Mouse (Mus musculus) CH12.LX (cell line): ENCODE data around the gene Psma1. TPM values are rescaled to one million over a fixed set of nuclear protein-coding genes. Genes with fewer than 3 reads are reported as not detected.

ENCODE experiments used
- DNase-seq: peaks from one replicate; pipeline ENCODE4 v3.0.0-alpha.2; 2013; ENCODE audit errors: extremely low read depth
- H3K27ac ChIP-seq: 2 replicates; pipeline ENCODE4 v1.5.1; 2012; ENCODE audit warnings: low read depth, mild to moderate bottlenecking, control low read depth, moderate library complexity; ENCODE audit not compliant: insufficient read depth
- H3K27me3 ChIP-seq: replicated peaks from 2 replicates; pipeline ENCODE3; 2012; ENCODE audit warnings: inconsistent platforms
- H3K36me3 ChIP-seq, 2 experiments: replicated peaks in 1 of 2; 2 replicates each; pipeline versions ENCODE3 to v1.6.1; 2012; ENCODE audit warnings: inconsistent platforms in 1 of 2, low read length in 1 of 2, mild to moderate bottlenecking in 1 of 2, mixed read lengths in 1 of 2, moderate library complexity in 1 of 2; ENCODE audit not compliant: control insufficient read depth in 1 of 2, insufficient read depth in 1 of 2
- H3K4me1 ChIP-seq, 2 experiments: 2 replicates each; pipeline ENCODE4 v1.6.1; 2012; ENCODE audit warnings: inconsistent platforms in 1 of 2, moderate library complexity in 1 of 2; ENCODE audit not compliant: insufficient read depth in 2 of 2, control insufficient read depth in 1 of 2
- H3K4me2 ChIP-seq: 2 replicates; pipeline ENCODE4 v1.6.1; 2012; ENCODE audit warnings: low read depth, mild to moderate bottlenecking, control low read depth; ENCODE audit not compliant: poor library complexity, insufficient read depth, severe bottlenecking
- H3K4me3 ChIP-seq, 3 experiments: fragments of 150-350 bp in 1 of 3; sonication (generic) in 1 of 3; replicated peaks in 1 of 3; 2 replicates each; pipeline versions ENCODE3 to v1.5.1; 2011 to 2012; ENCODE audit warnings: low read depth in 2 of 3, low read length in 2 of 3, mild to moderate bottlenecking in 2 of 3, moderate library complexity in 2 of 3, control low read depth in 1 of 3, improper control_type of control experiment in 1 of 3, inconsistent platforms in 1 of 3, mixed read lengths in 1 of 3; ENCODE audit not compliant: poor library complexity in 1 of 3
- H3K79me2 ChIP-seq: replicated peaks from 2 replicates; pipeline ENCODE4 v1.6.1; 2012; ENCODE audit warnings: mild to moderate bottlenecking, moderate library complexity; ENCODE audit not compliant: control insufficient read depth, poor library complexity, insufficient read depth, severe bottlenecking; ENCODE audit errors: extremely low read depth
- H3K9ac ChIP-seq: 2 replicates; pipeline ENCODE4 v1.6.1; 2012; ENCODE audit warnings: low read depth, mild to moderate bottlenecking, control low read depth, moderate library complexity; ENCODE audit not compliant: insufficient read depth
- H3K9me3 ChIP-seq: replicated peaks from 2 replicates; pipeline ENCODE3; 2012; ENCODE audit warnings: low read length, inconsistent platforms, mixed read lengths
- BHLHE40 ChIP-seq: IDR thresholded peaks from 2 replicates; pipeline ENCODE4 v1.6.1; 2011; ENCODE audit warnings: mild to moderate bottlenecking, low read depth, low read length, improper control_type of control experiment
- CHD1 ChIP-seq: IDR thresholded peaks from 2 replicates; pipeline ENCODE4 v1.6.1; 2012; ENCODE audit warnings: low read depth, low read length, improper control_type of control experiment, inconsistent platforms
- CHD2 ChIP-seq: IDR thresholded peaks from 2 replicates; pipeline ENCODE4 v1.6.1; 2011; ENCODE audit warnings: low read length, improper control_type of control experiment
- CTCF ChIP-seq, 2 experiments: IDR thresholded peaks in 1 of 2; conservative IDR thresholded peaks in 1 of 2; 2 replicates each; pipeline ENCODE4 v1.5.1; 2011 to 2012; ENCODE audit warnings: low read depth in 2 of 2, low read length in 2 of 2, improper control_type of control experiment in 1 of 2, inconsistent platforms in 1 of 2, mild to moderate bottlenecking in 1 of 2, moderate library complexity in 1 of 2
- E2F4 ChIP-seq: IDR thresholded peaks from 2 replicates; pipeline ENCODE4 v1.6.1; 2011; ENCODE audit warnings: low read depth, low read length, improper control_type of control experiment; ENCODE audit not compliant: insufficient replicate concordance
- ELF1 ChIP-seq: IDR thresholded peaks from 2 replicates; pipeline ENCODE4 v1.6.1; 2014; ENCODE audit warnings: low read depth, mild to moderate bottlenecking, inconsistent platforms, low read length, improper control_type of control experiment
- EP300 ChIP-seq: IDR thresholded peaks from 2 replicates; pipeline ENCODE4 v1.6.1; 2011; ENCODE audit warnings: low read length, improper control_type of control experiment
- ETS1 ChIP-seq: conservative IDR thresholded peaks from 2 replicates; pipeline ENCODE4 v1.6.1; 2012; ENCODE audit warnings: low read depth, mild to moderate bottlenecking, inconsistent platforms, low read length, improper control_type of control experiment, moderate library complexity
- GABPA ChIP-seq: IDR thresholded peaks from 2 replicates; pipeline ENCODE4 v1.6.1; 2012; ENCODE audit warnings: low read depth, low read length, improper control_type of control experiment, inconsistent platforms; ENCODE audit not compliant: insufficient replicate concordance
- HCFC1 ChIP-seq: IDR thresholded peaks from 2 replicates; pipeline ENCODE4 v1.6.1; 2012; ENCODE audit warnings: low read depth, mild to moderate bottlenecking, inconsistent platforms, low read length, improper control_type of control experiment
- IRF4 ChIP-seq: IDR thresholded peaks from 2 replicates; pipeline ENCODE4 v1.6.1; 2014; ENCODE audit warnings: low read depth, mild to moderate bottlenecking, inconsistent platforms, low read length, improper control_type of control experiment
- JUN ChIP-seq: IDR thresholded peaks from 2 replicates; pipeline ENCODE4 v1.6.1; 2011; ENCODE audit warnings: low read depth, mild to moderate bottlenecking, low read length, improper control_type of control experiment, moderate library complexity; ENCODE audit not compliant: insufficient read depth
- JUND ChIP-seq: conservative IDR thresholded peaks from 2 replicates; pipeline ENCODE4 v1.6.1; 2011; ENCODE audit warnings: low read depth, low read length, improper control_type of control experiment
- KAT2A ChIP-seq: IDR thresholded peaks from 2 replicates; pipeline ENCODE4 v1.6.1; 2012; ENCODE audit warnings: low read length, improper control_type of control experiment, inconsistent platforms; ENCODE audit not compliant: insufficient replicate concordance
- MAFK ChIP-seq: IDR thresholded peaks from 2 replicates; pipeline ENCODE4 v1.6.1; 2011; ENCODE audit warnings: low read length, improper control_type of control experiment; ENCODE audit not compliant: insufficient replicate concordance
- MAX ChIP-seq: IDR thresholded peaks from 2 replicates; pipeline ENCODE4 v1.6.1; 2011; ENCODE audit warnings: low read length, improper control_type of control experiment
- MAZ ChIP-seq: IDR thresholded peaks from 2 replicates; pipeline ENCODE4 v1.6.1; 2012; ENCODE audit warnings: low read depth, mild to moderate bottlenecking, inconsistent platforms, low read length, improper control_type of control experiment, moderate library complexity
- MEF2A ChIP-seq: IDR thresholded peaks from 2 replicates; pipeline ENCODE4 v1.6.1; 2014; ENCODE audit warnings: low read depth, mild to moderate bottlenecking, inconsistent platforms, low read length, improper control_type of control experiment, borderline replicate concordance
- MYC ChIP-seq: IDR thresholded peaks from 2 replicates; pipeline ENCODE4 v1.6.1; 2011; ENCODE audit warnings: low read depth, mild to moderate bottlenecking, improper control_type of control experiment, low read length
- NELFE ChIP-seq: IDR thresholded peaks from 2 replicates; pipeline ENCODE4 v1.6.1; 2011; ENCODE audit warnings: low read depth, low read length, improper control_type of control experiment
- NRF1 ChIP-seq: IDR thresholded peaks from 2 replicates; pipeline ENCODE4 v1.6.1; 2014; ENCODE audit warnings: low read depth, mild to moderate bottlenecking, inconsistent platforms, low read length, improper control_type of control experiment, moderate library complexity
- PAX5 ChIP-seq: IDR thresholded peaks from 2 replicates; pipeline ENCODE4 v1.6.1; 2012; ENCODE audit warnings: low read length, inconsistent platforms, mixed read lengths
- POLR2A ChIP-seq: IDR thresholded peaks from 2 replicates; pipeline ENCODE4 v1.6.1; 2011; ENCODE audit warnings: low read depth, mild to moderate bottlenecking, improper control_type of control experiment, low read length
- POLR2AphosphoS2 ChIP-seq: IDR thresholded peaks from 2 replicates; pipeline ENCODE4 v1.6.1; 2011; ENCODE audit warnings: low read depth, low read length, improper control_type of control experiment
- RCOR1 ChIP-seq: conservative IDR thresholded peaks from 2 replicates; pipeline ENCODE4 v1.6.1; 2012; ENCODE audit warnings: low read depth, mild to moderate bottlenecking, inconsistent platforms, low read length, improper control_type of control experiment
- SIN3A ChIP-seq: IDR thresholded peaks from 2 replicates; pipeline ENCODE4 v1.6.1; 2012; ENCODE audit warnings: low read length, improper control_type of control experiment, inconsistent platforms
- SMC3 ChIP-seq: IDR thresholded peaks from 2 replicates; pipeline ENCODE4 v1.6.1; 2011; ENCODE audit warnings: low read depth, low read length, improper control_type of control experiment
- TBP ChIP-seq: conservative IDR thresholded peaks from 2 replicates; pipeline ENCODE4 v1.6.1; 2011; ENCODE audit warnings: low read depth, low read length, improper control_type of control experiment
- TCF12 ChIP-seq: IDR thresholded peaks from 2 replicates; pipeline ENCODE4 v1.6.1; 2014; ENCODE audit warnings: low read depth, mild to moderate bottlenecking, inconsistent platforms, low read length, improper control_type of control experiment
- UBTF ChIP-seq: IDR thresholded peaks from 2 replicates; pipeline ENCODE4 v1.6.1; 2012; ENCODE audit warnings: low read depth, mild to moderate bottlenecking, inconsistent platforms, low read length, improper control_type of control experiment, moderate library complexity
- USF1 ChIP-seq: IDR thresholded peaks from 2 replicates; pipeline ENCODE4 v1.6.1; 2014; ENCODE audit warnings: low read depth, mild to moderate bottlenecking, inconsistent platforms, low read length, improper control_type of control experiment
- ZC3H11A ChIP-seq: IDR thresholded peaks from 2 replicates; pipeline ENCODE4 v1.6.1; 2012; ENCODE audit warnings: low read depth, mild to moderate bottlenecking, inconsistent platforms, low read length, improper control_type of control experiment
- ZKSCAN1 ChIP-seq: IDR thresholded peaks from 2 replicates; pipeline ENCODE4 v1.6.1; 2012; ENCODE audit warnings: low read depth, inconsistent platforms, low read length, improper control_type of control experiment, borderline replicate concordance
- ZMIZ1 ChIP-seq: IDR thresholded peaks from 2 replicates; pipeline ENCODE4 v1.6.1; 2012; ENCODE audit warnings: low read depth, mild to moderate bottlenecking, inconsistent platforms, low read length, improper control_type of control experiment
- ZNF384 ChIP-seq: IDR thresholded peaks from 2 replicates; pipeline ENCODE4 v1.6.1; 2012; ENCODE audit warnings: low read depth, low read length, improper control_type of control experiment, inconsistent platforms
- dilution Hi-C: fragments of 300-500 bp; cut with MboI; formaldehyde crosslinking; loops from 2 replicates; pipeline ENCODE4 v1.14.3; 2020; ENCODE audit warnings: low sequenced_read_pairs; ENCODE audit not compliant: extremely low pct_unique_long_range_greater_than_20kb, extremely low pct_ligation_motif_present
- in situ Hi-C: fragments of 300-500 bp; cut with MboI; formaldehyde crosslinking; loops from 3 replicates; pipeline ENCODE4 v1.14.3; 2019; ENCODE audit warnings: low sequenced_read_pairs, low pct_ligation_motif_present, low pct_unique_long_range_greater_than_20kb, mixed read lengths
- polyA plus RNA-seq: library from polyadenylated mRNA; unstranded; fragments of >175 nt; gene quantifications from 2 replicates; pipeline ENCODE4 v1.2.1, GENCODE M21; 2012; ENCODE audit warnings: low read depth; ENCODE audit not compliant: insufficient read length
- total RNA-seq, 2 experiments: library from RNA; depleted of rRNA; stranded (reverse); fragments of 300-350 nt in 1 of 2; fragments of >200 nt in 1 of 2; gene quantifications; 2 replicates each; pipeline ENCODE4 v1.2.3; 2012 to 2014

Psma1 gene
- total and polyA plus RNA-seq, 3 experiments, result 297 to 706 (median 393) TPM

DNA sequence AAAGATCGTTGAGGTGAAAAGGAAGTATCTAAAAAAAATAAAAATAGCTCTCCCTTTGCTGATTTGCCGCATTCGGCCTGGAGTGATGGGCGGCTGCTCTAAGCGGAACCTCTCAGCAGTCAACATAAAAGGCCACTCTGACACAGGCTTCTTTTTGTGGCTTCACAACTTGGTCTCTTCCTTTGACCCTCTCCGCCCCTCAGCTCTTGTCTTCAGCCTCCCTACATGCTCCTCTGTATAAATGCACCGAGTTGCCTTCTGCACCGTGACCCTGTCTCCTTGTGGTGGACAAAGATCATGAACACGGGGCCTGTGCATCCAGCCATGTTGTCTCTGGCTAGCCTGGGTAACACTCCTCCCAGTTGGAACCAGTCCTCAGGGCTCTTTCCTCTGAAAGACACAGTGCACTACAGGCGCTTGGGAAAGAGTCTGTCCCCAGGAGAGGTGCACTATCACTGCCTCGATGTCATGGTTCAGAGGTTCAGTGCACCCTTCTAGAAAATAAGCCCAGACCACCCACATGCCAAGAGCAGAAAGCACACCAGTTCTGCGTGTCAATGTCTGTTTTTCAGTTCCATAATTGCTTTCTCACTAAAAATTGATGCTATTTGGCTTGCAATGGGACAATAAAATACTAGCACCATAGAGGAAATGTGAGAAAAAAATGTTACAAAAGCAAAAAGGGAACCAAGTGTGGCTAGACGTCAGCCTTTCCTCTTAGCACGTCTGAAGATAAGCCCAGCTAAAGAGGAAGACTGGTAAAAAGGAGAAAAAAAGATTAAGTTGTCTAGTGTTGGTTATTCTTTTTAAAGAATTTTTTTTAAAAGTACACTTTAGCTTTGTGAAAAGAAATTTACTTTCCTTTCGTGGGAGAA is 15.8 kb upstream of the Psma1 start:
- Histone ChIP-seq H3K9me3 (no peaks in the 10 kb centered on the region), H3K79me2 (no peaks in the 10 kb centered on the region), H3K4me2 (peak overlapping the region; percentile 52), H3K27me3 (no peaks in the 10 kb centered on the region), H3K36me3 (no peaks in the 10 kb centered on the region), H3K9ac (peak overlapping the region; percentile 53)
- in situ Hi-C loops, result no loop called here
- peak; percentile 34 for DNase-seq
- TF ChIP-seq UBTF, result no peak
- TF ChIP-seq JUN, result no peak
- TF ChIP-seq POLR2AphosphoS2, result no peak
- no peak for TF ChIP-seq USF1
- TF ChIP-seq RCOR1, result no peak
- TF ChIP-seq MAFK, result no peak
- no peak for TF ChIP-seq ELF1
- no peak for TF ChIP-seq KAT2A
- TF ChIP-seq SMC3, result no peak
- no peak for TF ChIP-seq MAZ
- TF ChIP-seq EP300, result peak; percentile 55
- TF ChIP-seq E2F4, result no peak
- TF ChIP-seq MYC, result peak; percentile 39
- no peak for TF ChIP-seq ETS1
- no peak for TF ChIP-seq ZC3H11A
- TF ChIP-seq MEF2A, result no peak
- no peak; the same call in 1 of the 2 replicates for TF ChIP-seq JUND
- no peak for TF ChIP-seq NELFE
- no peak; the same call in 1 of the 2 replicates for TF ChIP-seq IRF4
- TF ChIP-seq TBP, result 0 out of 2 replicates have a peak, but pooled peaks have one; percentile 19
- no peak; the same call in 1 of the 2 replicates for TF ChIP-seq POLR2A
- TF ChIP-seq HCFC1, result no peak
- no peak for TF ChIP-seq NRF1
- TF ChIP-seq CHD2, result no peak
- no peak for TF ChIP-seq GABPA
- TF ChIP-seq SIN3A, result no peak; the same call in 1 of the 2 replicates
- TF ChIP-seq ZMIZ1, result no peak
- TF ChIP-seq TCF12, result no peak
- TF ChIP-seq CHD1, result peak; percentile 81
- no peak for TF ChIP-seq ZKSCAN1
- TF ChIP-seq CTCF (conservative IDR thresholded peaks at IDR 0.05 in 1 of 2, IDR thresholded peaks at IDR 0.05 in 1 of 2; ENCODE audit: low read depth in 2 of 2, low read length in 2 of 2), result no peak
- TF ChIP-seq PAX5, result no peak
- peak; percentile 35; the same call in 1 of the 2 replicates for TF ChIP-seq ZNF384
- TF ChIP-seq BHLHE40, result no peak
- no peak for TF ChIP-seq MAX
- TF ChIP-seq, all 38 proteins: peak for 5
- peaks cover 19 to 44% of the 10 kb centered on the region in 2 experiments for H3K4me1 ChIP-seq
- H3K4me3 ChIP-seq, result peak overlapping the region in 1 of 3 experiments; percentile 34
- peak overlapping the region; percentile 72 for H3K27ac ChIP-seq
- dilution Hi-C loops, result no loop called here
